Mouse (Mus musculus) retina, postnatal 1 day (tissue): ENCODE data around the gene Lyzl6.

ENCODE experiments used
- DNase-seq: peaks from one replicate; pipeline ENCODE4 v3.0.0-alpha.2; 2012

Gene Lyzl6

DNA sequence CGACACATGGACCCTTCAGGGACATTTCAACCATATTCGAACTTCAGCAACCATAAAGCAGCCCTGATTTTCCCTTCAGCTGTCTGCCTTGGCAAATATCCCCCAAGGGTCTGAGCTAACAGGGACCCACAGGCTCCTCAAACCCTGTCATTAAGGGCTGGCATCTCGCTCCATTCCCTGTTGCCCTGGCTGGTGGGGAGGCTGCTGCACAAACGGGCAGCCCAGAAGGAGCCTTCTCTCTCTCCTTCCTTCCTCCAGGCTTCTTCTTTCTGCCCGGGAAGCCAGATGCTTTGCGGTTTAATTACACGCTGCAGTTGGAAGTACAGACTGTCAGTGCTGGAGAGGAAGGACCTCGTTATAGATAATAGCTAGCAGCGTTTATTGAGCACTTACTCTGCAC is 4.5 kb upstream of the Lyzl6 start:
- DNase-seq: no peak

DNA sequence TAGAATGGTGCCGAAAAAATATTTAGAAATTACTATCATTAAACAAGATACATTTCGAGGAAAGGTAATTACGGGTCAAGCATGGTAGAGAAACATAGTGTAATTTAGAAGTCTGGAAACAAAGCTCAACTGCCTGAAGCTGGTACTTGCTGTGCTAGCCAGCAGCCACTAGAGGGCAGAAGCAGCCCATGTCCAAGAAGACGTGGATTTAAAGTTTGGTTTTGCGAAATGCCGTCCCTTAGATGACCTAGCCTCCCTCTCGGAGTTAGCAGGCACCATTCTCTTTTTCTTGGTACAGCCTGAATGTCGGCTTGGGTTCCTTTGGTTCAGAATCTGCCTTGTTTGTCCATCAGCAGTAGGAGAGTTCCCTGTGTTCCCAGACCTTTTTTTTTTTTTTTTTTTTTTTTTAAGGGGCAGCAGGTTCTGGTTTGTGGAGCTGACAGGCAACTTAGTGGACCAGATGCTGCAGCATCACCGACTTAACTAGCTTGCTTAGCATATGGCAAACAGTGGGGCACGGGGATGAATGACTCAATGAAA is 787 bp upstream of the Lyzl6 start:
- DNase-seq: peak; percentile 76

GRCm38 (mm10) chr11:103636261-103636660 is 2.4 kb downstream of the Lyzl6 start:
- DNase-seq: no peak

DNA sequence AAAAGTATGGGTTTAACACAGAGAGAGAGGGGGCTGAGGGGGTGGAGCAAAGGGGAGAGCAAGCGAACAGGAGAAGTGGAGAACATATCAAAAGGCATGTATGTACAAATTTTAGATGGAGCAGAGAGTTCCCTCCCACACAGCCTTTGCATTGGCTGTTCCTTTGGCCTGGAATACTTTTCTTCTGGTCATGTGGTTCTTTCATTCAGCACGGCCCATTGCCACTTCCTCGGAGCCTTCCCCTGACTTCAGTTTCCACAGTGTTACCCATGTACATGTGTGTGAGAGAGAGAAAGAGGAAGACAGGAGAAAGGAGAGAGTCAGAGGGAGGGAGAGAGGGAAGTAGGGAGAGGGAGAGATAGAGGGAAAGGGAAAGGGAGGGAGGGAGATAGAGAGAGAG is 3.2 kb downstream of the Lyzl6 start:
- no peak for DNase-seq

DNA sequence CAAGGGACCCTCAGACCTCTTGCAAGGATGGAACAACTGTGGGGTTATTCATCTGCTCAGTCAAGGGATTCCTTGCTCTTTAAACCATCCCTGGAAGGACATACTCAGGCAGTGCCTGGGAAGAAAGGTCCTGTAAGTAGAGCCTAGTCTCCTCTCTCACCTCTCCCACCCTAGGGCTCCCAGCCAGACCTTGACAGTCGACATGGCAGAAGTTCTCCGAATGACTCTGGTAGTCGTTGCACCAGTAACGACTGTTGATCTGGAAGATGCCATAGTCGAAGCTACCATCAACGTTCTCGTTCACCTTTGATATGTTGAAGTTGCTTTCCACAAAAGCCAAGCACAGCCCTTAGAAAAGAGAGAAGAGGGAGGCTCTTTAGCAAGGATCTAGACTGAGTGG is 3.9 kb downstream of the Lyzl6 start:
- no peak for DNase-seq

GRCm38 (mm10) chr11:103627453-103627852 is 11.2 kb downstream of the Lyzl6 start:
- no peak for DNase-seq

GRCm38 (mm10) chr11:103621040-103621439 is 17.6 kb downstream of the Lyzl6 start, which contains the start of gene Gm884:
TSS of gene Gm884 (minus strand) at chr11:103621140.
- DNase-seq: no peak

GRCm38 (mm10) chr11:103610772-103611171 is 27.9 kb downstream of the Lyzl6 start:
- no peak for DNase-seq

DNA sequence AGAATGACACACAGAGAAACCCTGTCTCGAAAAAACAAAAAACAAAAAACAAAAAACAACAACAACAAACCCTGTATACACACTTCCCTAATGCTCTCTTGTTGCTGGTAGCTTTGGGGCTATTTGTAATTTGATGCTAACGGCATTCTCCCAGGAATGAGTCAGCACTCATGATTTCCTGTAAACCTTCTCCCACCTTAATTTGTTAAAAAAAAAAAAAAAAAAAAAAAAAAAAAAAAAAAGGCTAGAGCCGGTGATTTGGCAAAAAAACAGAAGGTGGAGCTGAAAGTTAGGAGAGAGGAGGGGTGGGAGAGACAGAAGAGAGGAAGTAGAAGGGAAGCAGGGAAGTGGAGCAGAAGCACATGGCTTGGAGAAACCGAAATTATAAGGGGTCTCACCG is 32.1 kb downstream of the Lyzl6 start:
- DNase-seq: no peak
